Mouse (Mus musculus) brain, embryonic 14.5 days (tissue): ENCODE measurements around the gene Lgi1.

Source experiments
- CTCF ChIP-seq: fragments of 200-500 bp; IDR thresholded peaks from 2 replicates; pipeline ENCODE4 v1.5.1; 2012; ENCODE audit warnings: inconsistent platforms, mild to moderate bottlenecking, moderate library complexity, borderline replicate concordance; ENCODE audit not compliant: insufficient read depth, insufficient read length; ENCODE audit errors: extremely low read depth
- POLR2A ChIP-seq: fragments of 200-500 bp; IDR thresholded peaks from 2 replicates; pipeline ENCODE4 v1.6.1; 2012; ENCODE audit warnings: mild to moderate bottlenecking, inconsistent platforms, borderline replicate concordance; ENCODE audit not compliant: poor library complexity, insufficient read depth, insufficient read length, severe bottlenecking; ENCODE audit errors: extremely low read depth

DNA sequence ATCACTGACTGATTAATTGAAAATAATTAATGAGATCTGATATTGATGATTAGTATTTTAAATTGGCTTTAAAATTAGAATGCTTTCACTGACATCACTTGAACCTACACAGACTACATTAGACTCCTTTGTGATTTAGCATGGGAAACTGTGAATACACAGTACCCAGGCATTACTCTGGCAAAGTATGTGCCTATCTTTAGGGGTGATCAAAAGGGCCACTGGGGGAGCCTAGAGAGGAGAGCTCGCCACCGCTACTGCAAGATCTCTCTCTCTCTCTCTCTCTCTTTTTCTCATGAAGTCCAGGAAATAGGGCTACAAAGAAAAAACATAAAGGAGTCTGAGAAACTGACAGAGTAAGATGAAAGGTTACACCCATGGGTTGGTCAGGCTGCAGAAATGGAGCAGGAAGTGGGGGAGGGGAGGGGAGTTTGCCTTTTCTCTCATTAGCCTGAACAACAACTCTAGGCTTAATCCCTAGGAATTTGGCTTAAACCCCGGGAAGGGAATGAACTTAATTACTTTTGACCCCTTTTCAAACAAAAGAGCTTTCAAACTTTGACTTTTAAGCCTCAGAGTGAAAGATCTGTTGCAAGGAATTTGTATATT lies 33.8 kb downstream of the Lgi1 start:
- TF ChIP-seq POLR2A, result no peak
- no peak for TF ChIP-seq CTCF
